Mouse (Mus musculus): ENCODE measurements at regions not wholly inside any gene's neighbourhood (a gene's known extent, or its start where the extent isn't known, plus 50 kb on each side); places are given as distances from the start of the nearest gene placed in this dataset.

DNA sequence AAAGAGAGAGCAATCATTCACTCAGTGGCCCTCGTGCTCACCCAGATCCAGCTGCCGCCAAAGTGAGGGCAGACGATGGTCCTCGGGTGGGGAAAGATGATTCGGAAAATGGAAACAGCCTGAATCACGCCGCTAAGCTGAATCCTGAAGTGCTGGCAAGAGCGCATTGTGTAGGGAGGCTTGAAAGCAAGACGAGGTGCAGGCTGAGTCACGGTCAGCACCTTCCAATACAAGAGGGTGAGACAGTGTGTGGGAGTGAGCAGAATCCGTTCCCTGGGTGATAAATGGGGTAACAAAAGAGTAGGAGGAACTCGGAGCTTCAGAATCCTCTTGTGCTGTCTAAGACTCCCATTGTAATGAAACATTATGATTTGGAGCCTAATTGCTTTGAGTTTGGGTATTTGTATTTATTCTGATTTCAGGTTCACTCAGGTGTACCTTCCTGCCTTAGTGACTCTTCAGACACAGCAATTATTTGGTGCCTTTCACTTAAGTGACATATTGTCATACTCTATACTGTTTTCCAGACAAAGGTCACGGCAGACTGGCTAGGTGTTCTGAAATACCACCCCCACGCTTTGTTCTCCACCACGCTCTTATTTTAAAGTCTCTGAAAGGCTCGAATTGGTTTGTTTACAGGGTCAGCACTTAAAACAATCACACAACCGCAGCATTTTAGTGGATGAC is 70.0 kb downstream of the Mbip start:
- H3K27ac ChIP-seq (ENCODE audit: low read length): no peak overlapping the region
- H3K4me2 ChIP-seq (ENCODE audit: low read depth, low read length): no peak overlapping the region
- ATAC-seq: no peak
- H3K36me3 ChIP-seq (ENCODE audit: control insufficient read depth, insufficient read depth, low read length): no peaks in the 10 kb centered on the region
- no peaks in the 10 kb centered on the region for H3K4me1 ChIP-seq (ENCODE audit: control insufficient read depth, insufficient read depth, low read length)
- H3K9me3 ChIP-seq (ENCODE audit: control insufficient read depth, low read length): no peaks in the 10 kb centered on the region
- H3K27me3 ChIP-seq (replicated peaks; ENCODE audit: control insufficient read depth, insufficient read depth, low read length): no peaks in the 10 kb centered on the region
- no peak overlapping the region for H3K9ac ChIP-seq (ENCODE audit: low read depth, low read length)
- WGBS: 48% methylated on average over 17 of the region's 17 CpGs
- H3K4me3 ChIP-seq (ENCODE audit: low read length): no peak overlapping the region

GRCm38 (mm10) chr12:56265049-56265448 is 80.6 kb downstream of the Mbip start:
- Histone ChIP-seq H3K4me1 (ENCODE audit: control insufficient read depth, insufficient read depth, low read length) (no peaks in the 10 kb centered on the region), H3K27ac (ENCODE audit: low read length) (no peak overlapping the region), H3K4me3 (ENCODE audit: low read length) (no peak overlapping the region), H3K4me2 (ENCODE audit: low read depth, low read length) (no peak overlapping the region), H3K36me3 (ENCODE audit: control insufficient read depth, insufficient read depth, low read length) (no peaks in the 10 kb centered on the region), H3K9me3 (ENCODE audit: control insufficient read depth, low read length) (no peaks in the 10 kb centered on the region), H3K27me3 (replicated peaks; ENCODE audit: control insufficient read depth, insufficient read depth, low read length) (no peaks in the 10 kb centered on the region), H3K9ac (ENCODE audit: low read depth, low read length) (no peak overlapping the region)
- ATAC-seq: no peak
- 51% methylated on average over 6 of the region's 6 CpGs for WGBS

DNA sequence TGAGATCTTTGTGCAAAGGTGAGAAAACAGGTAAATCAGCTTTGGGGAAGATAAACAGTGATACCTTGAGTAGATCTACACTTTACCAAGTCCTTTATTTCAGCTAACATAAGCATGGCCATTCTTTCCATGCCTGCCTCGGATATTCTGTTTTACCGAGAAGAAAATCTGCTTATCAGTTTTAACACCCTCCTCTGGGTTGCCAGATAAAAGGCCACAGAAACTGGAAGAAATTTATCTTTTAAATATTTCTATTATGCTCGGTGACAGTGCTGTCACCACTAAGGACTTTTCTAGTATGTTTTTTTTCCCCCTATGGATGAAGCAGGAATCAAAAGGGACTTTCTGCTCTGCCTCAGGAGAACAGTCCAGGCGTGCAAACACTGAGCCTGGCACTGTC is 84.2 kb downstream of the Mbip start:
- ATAC-seq: no peak
- H3K4me2 ChIP-seq (ENCODE audit: low read depth, low read length): no peak overlapping the region
- WGBS: 67% methylated on average over 4 of the region's 4 CpGs
- no peak overlapping the region for H3K4me3 ChIP-seq (ENCODE audit: low read length)
- H3K9ac ChIP-seq (ENCODE audit: low read depth, low read length): no peak overlapping the region
- no peaks in the 10 kb centered on the region for H3K27me3 ChIP-seq (replicated peaks; ENCODE audit: control insufficient read depth, insufficient read depth, low read length)
- no peaks in the 10 kb centered on the region for H3K9me3 ChIP-seq (ENCODE audit: control insufficient read depth, low read length)
- no peak overlapping the region for H3K27ac ChIP-seq (ENCODE audit: low read length)
- H3K36me3 ChIP-seq (ENCODE audit: control insufficient read depth, insufficient read depth, low read length): no peaks in the 10 kb centered on the region
- H3K4me1 ChIP-seq (ENCODE audit: control insufficient read depth, insufficient read depth, low read length): no peaks in the 10 kb centered on the region

GRCm38 (mm10) chr12:56258401-56259050 is 87.2 kb downstream of the Mbip start:
- H3K9ac ChIP-seq (ENCODE audit: low read depth, low read length): no peak overlapping the region
- no peaks in the 10 kb centered on the region for H3K9me3 ChIP-seq (ENCODE audit: control insufficient read depth, low read length)
- 70% methylated on average over 14 of the region's 14 CpGs for WGBS

DNA sequence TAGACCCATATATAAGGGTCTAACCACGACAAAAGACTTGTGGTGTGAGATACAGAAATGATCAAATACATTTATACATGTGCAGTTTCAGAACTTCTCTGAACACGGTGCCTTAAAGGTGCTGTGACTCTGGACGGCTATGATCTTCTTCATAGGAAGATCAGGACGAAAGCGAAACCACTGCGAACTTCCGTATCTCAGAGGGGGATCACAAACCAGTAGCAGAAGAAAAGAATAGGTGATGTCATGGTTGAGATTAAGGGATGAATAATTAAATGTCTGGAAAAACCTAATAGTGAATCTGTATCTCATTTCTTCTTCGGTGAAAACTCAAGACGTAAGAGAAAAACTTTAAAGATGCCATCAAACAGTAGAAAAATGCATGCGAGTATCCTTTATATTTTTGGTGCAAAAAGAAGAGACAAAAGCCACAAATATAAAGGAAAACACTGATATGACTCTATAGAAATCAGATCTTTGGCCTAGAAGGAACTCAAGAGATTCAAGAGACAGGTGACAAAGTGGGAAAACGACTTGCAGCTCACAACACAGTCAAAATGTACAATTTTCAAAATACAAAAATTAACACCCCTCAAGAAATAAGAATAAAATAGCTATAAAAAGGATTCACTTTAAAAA is 89.3 kb downstream of the Mbip start:
- no peak overlapping the region for H3K4me3 ChIP-seq (ENCODE audit: low read length)
- WGBS: 89% methylated on average over 11 of the region's 11 CpGs
- no peaks in the 10 kb centered on the region for H3K9me3 ChIP-seq (ENCODE audit: control insufficient read depth, low read length)
- no peaks in the 10 kb centered on the region for H3K27me3 ChIP-seq (replicated peaks; ENCODE audit: control insufficient read depth, insufficient read depth, low read length)
- no peak overlapping the region for H3K9ac ChIP-seq (ENCODE audit: low read depth, low read length)
- H3K27ac ChIP-seq (ENCODE audit: low read length): no peak overlapping the region
- H3K4me2 ChIP-seq (ENCODE audit: low read depth, low read length): no peak overlapping the region
- H3K36me3 ChIP-seq (ENCODE audit: control insufficient read depth, insufficient read depth, low read length): no peaks in the 10 kb centered on the region
- no peak for ATAC-seq
- H3K4me1 ChIP-seq (ENCODE audit: control insufficient read depth, insufficient read depth, low read length): no peaks in the 10 kb centered on the region

More at GRCm38 (mm10) chr12:56258401-56259050, 87.2 kb downstream of the Mbip start:
- Histone ChIP-seq H3K4me1 (ENCODE audit: control insufficient read depth, insufficient read depth, low read length) (no peaks in the 10 kb centered on the region), H3K4me3 (ENCODE audit: low read length) (no peak overlapping the region), H3K4me2 (ENCODE audit: low read depth, low read length) (no peak overlapping the region), H3K27me3 (replicated peaks; ENCODE audit: control insufficient read depth, insufficient read depth, low read length) (no peaks in the 10 kb centered on the region), H3K36me3 (ENCODE audit: control insufficient read depth, insufficient read depth, low read length) (no peaks in the 10 kb centered on the region), H3K27ac (ENCODE audit: low read length) (no peak overlapping the region)
- ATAC-seq: no peak

DNA sequence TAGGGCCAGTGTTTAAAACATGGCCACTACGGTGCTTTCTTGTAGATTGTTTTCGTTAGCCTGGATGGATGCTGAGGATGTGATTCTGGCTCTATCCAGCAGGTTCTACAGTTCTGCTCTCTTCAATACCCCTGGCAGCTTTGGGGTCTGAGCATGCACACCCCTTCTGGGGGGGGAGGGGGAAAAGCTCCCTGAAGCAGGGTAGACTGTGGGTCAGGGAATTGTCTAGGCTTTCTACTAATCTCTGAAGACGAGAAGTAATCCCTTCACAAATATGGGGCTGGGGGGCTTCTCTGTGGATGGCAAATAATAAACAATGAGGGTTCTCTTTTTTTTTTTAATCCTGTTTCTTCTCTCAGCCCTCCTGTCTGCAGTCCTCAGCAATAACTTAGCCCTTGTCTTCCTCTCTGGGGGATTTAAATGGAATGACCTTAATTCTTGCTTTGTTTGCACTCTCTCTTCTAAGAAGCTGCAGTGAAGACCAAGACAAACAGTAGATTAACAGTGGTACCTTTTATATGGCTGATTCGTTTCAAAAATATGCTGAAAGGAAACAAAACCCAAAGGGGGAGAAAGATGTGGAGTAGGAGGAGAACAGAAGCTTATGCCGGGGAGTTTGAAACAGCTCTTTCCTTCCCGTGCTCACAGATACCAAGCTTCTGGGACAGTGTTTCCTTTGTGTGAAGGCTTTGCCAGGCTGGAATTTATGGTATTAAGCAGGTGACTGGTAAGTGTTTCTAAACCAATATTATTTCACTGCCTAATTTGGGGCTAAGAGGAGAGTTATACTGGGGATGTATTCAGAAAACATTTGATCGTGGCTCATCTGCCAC is 92.9 kb downstream of the Mbip start:
- no peak overlapping the region for H3K4me2 ChIP-seq (ENCODE audit: low read depth, low read length)
- WGBS: 41% methylated on average over 7 of the region's 7 CpGs
- no peak overlapping the region for H3K4me3 ChIP-seq (ENCODE audit: low read length)
- no peaks in the 10 kb centered on the region for H3K4me1 ChIP-seq (ENCODE audit: control insufficient read depth, insufficient read depth, low read length)
- no peak for ATAC-seq
- H3K9ac ChIP-seq (ENCODE audit: low read depth, low read length): no peak overlapping the region
- H3K36me3 ChIP-seq (ENCODE audit: control insufficient read depth, insufficient read depth, low read length): no peaks in the 10 kb centered on the region
- H3K27ac ChIP-seq (ENCODE audit: low read length): no peak overlapping the region
- no peaks in the 10 kb centered on the region for H3K9me3 ChIP-seq (ENCODE audit: control insufficient read depth, low read length)
- no peaks in the 10 kb centered on the region for H3K27me3 ChIP-seq (replicated peaks; ENCODE audit: control insufficient read depth, insufficient read depth, low read length)

DNA sequence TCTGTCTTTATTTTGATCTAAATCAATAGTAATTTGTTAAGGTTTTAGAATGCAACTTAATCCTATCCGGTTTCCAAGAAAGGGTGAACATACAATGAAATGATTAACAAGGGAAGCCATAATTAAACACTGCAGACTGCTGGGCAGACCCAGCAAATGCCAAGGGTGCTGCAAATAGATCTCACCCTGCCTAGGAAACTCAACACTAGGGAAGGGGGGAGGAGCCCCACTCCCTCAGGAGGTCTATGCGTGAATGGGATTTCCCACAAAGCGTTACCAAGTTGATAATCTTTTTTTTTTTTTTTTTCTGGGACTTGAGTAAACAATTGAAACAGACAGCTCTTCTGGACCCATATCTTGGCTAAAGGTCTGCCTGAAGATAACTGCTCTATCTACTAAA is 95.4 kb downstream of the Mbip start:
- H3K4me1 ChIP-seq (ENCODE audit: control insufficient read depth, insufficient read depth, low read length): no peaks in the 10 kb centered on the region
- no peak overlapping the region for H3K9ac ChIP-seq (ENCODE audit: low read depth, low read length)
- H3K4me3 ChIP-seq (ENCODE audit: low read length): no peak overlapping the region
- no peaks in the 10 kb centered on the region for H3K9me3 ChIP-seq (ENCODE audit: control insufficient read depth, low read length)
- no peak overlapping the region for H3K27ac ChIP-seq (ENCODE audit: low read length)
- no peak for ATAC-seq
- WGBS: 22% methylated on average over 3 of the region's 3 CpGs
- H3K27me3 ChIP-seq (replicated peaks; ENCODE audit: control insufficient read depth, insufficient read depth, low read length): no peaks in the 10 kb centered on the region
- H3K4me2 ChIP-seq (ENCODE audit: low read depth, low read length): no peak overlapping the region
- no peaks in the 10 kb centered on the region for H3K36me3 ChIP-seq (ENCODE audit: control insufficient read depth, insufficient read depth, low read length)

DNA sequence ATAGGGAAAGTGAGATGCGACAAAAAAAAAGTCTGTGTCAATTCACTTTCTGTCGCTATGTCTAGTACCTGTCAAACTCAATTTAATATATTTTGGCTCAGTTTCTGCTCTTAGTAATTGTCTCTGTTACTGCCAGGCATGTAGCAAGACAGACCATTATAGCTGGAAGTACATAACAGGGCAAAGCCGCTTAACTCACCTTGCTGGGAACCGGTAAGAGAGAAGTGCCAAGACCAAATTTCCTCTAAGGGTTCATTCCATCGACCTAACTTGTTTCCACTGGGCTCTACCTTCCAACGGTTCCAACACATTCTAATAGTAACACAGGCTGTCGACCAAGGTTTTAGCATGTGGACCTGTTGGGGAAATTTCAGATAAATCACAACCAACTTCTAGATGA is 99.3 kb downstream of the Mbip start:
- no peaks in the 10 kb centered on the region for H3K27me3 ChIP-seq (replicated peaks; ENCODE audit: control insufficient read depth, insufficient read depth, low read length)
- no peak overlapping the region for H3K4me2 ChIP-seq (ENCODE audit: low read depth, low read length)
- no peaks in the 10 kb centered on the region for H3K4me1 ChIP-seq (ENCODE audit: control insufficient read depth, insufficient read depth, low read length)
- H3K36me3 ChIP-seq (ENCODE audit: control insufficient read depth, insufficient read depth, low read length): no peaks in the 10 kb centered on the region
- WGBS: 91% methylated on average over 7 of the region's 7 CpGs
- no peak overlapping the region for H3K4me3 ChIP-seq (ENCODE audit: low read length)
- H3K9ac ChIP-seq (ENCODE audit: low read depth, low read length): no peak overlapping the region
- no peak overlapping the region for H3K27ac ChIP-seq (ENCODE audit: low read length)
- no peaks in the 10 kb centered on the region for H3K9me3 ChIP-seq (ENCODE audit: control insufficient read depth, low read length)
- ATAC-seq: no peak

GRCm38 (mm10) chr12:56242803-56243202 is 102.9 kb downstream of the Mbip start:
- Histone ChIP-seq H3K9ac (ENCODE audit: low read depth, low read length) (no peak overlapping the region), H3K27ac (ENCODE audit: low read length) (no peak overlapping the region), H3K36me3 (ENCODE audit: control insufficient read depth, insufficient read depth, low read length) (no peaks in the 10 kb centered on the region), H3K4me1 (ENCODE audit: control insufficient read depth, insufficient read depth, low read length) (no peaks in the 10 kb centered on the region), H3K9me3 (ENCODE audit: control insufficient read depth, low read length) (no peaks in the 10 kb centered on the region), H3K4me3 (ENCODE audit: low read length) (no peak overlapping the region), H3K27me3 (replicated peaks; ENCODE audit: control insufficient read depth, insufficient read depth, low read length) (no peaks in the 10 kb centered on the region), H3K4me2 (ENCODE audit: low read depth, low read length) (no peak overlapping the region)
- 58% methylated on average over 5 of the region's 5 CpGs for WGBS
- no peak for ATAC-seq
